Mouse (Mus musculus) liver, embryonic 16.5 days (tissue): ENCODE results near the gene Mtf1. TPM values are rescaled to one million over a fixed set of nuclear protein-coding genes. Genes with fewer than 3 reads are reported as not detected.

Experiments used
- ATAC-seq: fragments of 200-750 bp; cut with Nextera tagmentation; 2 replicates; pipeline ENCODE4 v1.8.0; 2017; ENCODE audit warnings: low read depth, mild to moderate bottlenecking, moderate number of reproducible peaks, moderate library complexity
- H3K27ac ChIP-seq: fragments of 300-500 bp; sonication (generic); 2 replicates; pipeline ENCODE4 v1.5.1; 2014; ENCODE audit warnings: mild to moderate bottlenecking, low read length
- H3K27me3 ChIP-seq: fragments of 300-500 bp; sonication (generic); 2 replicates; pipeline ENCODE4 v1.6.1; 2014; ENCODE audit warnings: low read depth, low read length, mixed read lengths; ENCODE audit not compliant: control insufficient read depth, insufficient read depth
- H3K36me3 ChIP-seq: fragments of 300-500 bp; sonication (generic); 2 replicates; pipeline ENCODE4 v1.6.1; 2014; ENCODE audit warnings: mild to moderate bottlenecking; ENCODE audit not compliant: control insufficient read depth, insufficient read depth
- H3K4me1 ChIP-seq: fragments of 300-500 bp; sonication (generic); 2 replicates; pipeline ENCODE4 v1.6.1; 2014; ENCODE audit warnings: low read depth, low read length, mixed read lengths; ENCODE audit not compliant: control insufficient read depth
- H3K4me2 ChIP-seq: fragments of 300-500 bp; sonication (generic); 2 replicates; pipeline ENCODE4 v1.6.1; 2014; ENCODE audit warnings: low read depth, low read length, mixed read lengths
- H3K4me3 ChIP-seq: fragments of 300-500 bp; sonication (generic); 2 replicates; pipeline ENCODE4 v1.5.1; 2014; ENCODE audit warnings: low read depth, mild to moderate bottlenecking, low read length
- H3K9ac ChIP-seq: fragments of 300-500 bp; sonication (generic); 2 replicates; pipeline ENCODE4 v1.6.1; 2014; ENCODE audit warnings: low read depth, low read length
- H3K9me3 ChIP-seq: fragments of 300-500 bp; sonication (generic); replicated peaks from 2 replicates; pipeline ENCODE4 v1.6.1; 2016; ENCODE audit warnings: low read length; ENCODE audit not compliant: control insufficient read depth
- WGBS: fragments of 180-500 bp; shearing (Covaris S2); extraction: QIAGEN DNeasy Blood & Tissue Kit; methylation state at CpG from one replicate; pipeline ENCODE4 v1.1.7; 2014; ENCODE audit not compliant: insufficient replicate concordance; 5-methylcytosine and 5-hydroxymethylcytosine counted together
- polyA plus RNA-seq: library from polyadenylated mRNA; unstranded; fragments of >200 nt; fragmentation: Nextera tagmentation; extraction: Ambion mirVana; gene quantifications from 2 replicates; pipeline ENCODE4 v1.2.1, GENCODE M21; 2015

Gene Mtf1
- polyA plus RNA-seq, 1 experiment from 2014 or later = 8.5 TPM

DNA sequence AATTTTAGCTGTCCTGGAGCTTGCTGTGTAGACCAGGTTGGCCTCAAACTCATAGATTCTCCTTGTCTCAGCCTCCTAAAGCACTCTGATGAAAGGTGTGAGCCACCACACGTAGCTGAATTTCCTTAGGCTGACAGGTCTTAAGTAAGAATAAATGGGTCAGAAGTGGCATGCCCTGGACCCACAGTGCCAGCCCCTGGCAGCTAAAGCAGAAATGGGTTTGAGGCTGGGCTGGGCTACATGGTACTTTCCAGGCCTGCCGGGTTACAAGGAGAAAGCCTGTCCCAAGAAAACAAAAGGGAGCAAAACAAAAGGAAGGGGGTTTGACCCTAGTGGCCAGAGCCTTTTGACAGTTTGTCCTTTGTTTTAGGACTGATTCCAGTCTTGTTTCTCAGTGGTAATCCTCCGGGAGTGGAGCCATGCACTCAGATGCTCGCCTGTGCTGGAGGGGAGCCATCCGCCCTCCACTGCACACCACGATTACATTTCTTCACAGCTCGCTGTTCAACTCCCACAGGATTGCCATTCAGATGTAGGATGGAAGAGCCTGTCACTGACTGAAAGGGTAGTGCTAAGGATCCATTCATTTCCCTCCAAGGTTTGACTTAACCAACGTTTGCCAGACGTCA is 9.6 kb downstream of the Mtf1 start:
- no peak for ATAC-seq
- Histone ChIP-seq H3K9me3 (no peaks in the 10 kb centered on the region), H3K27ac (no peak overlapping the region), H3K27me3 (no peaks in the 10 kb centered on the region), H3K4me1 (peaks cover 32% of the 10 kb centered on the region), H3K9ac (no peak overlapping the region), H3K36me3 (peaks cover 3% of the 10 kb centered on the region; the same call in 1 of the 2 replicates), H3K4me2 (no peak overlapping the region), H3K4me3 (no peak overlapping the region)
- 68% methylated on average over 9 of the region's 9 CpGs for WGBS

GRCm38 (mm10) chr4:124815901-124816300 is 14.0 kb downstream of the Mtf1 start:
- Histone ChIP-seq H3K27me3 (no peaks in the 10 kb centered on the region), H3K4me3 (no peak overlapping the region), H3K9ac (no peak overlapping the region), H3K36me3 (peaks cover 5% of the 10 kb centered on the region; the same call in 1 of the 2 replicates), H3K9me3 (no peaks in the 10 kb centered on the region), H3K4me1 (peaks cover 15% of the 10 kb centered on the region), H3K4me2 (no peak overlapping the region), H3K27ac (no peak overlapping the region)
- 84% methylated on average over 11 of the region's 11 CpGs for WGBS
- no peak for ATAC-seq

GRCm38 (mm10) chr4:124817803-124818202 is 15.9 kb downstream of the Mtf1 start:
- Histone ChIP-seq H3K27ac (peak overlapping the region; percentile 64), H3K4me2 (no peak overlapping the region), H3K9me3 (no peaks in the 10 kb centered on the region), H3K4me1 (peaks cover 15% of the 10 kb centered on the region), H3K4me3 (no peak overlapping the region), H3K36me3 (peaks cover 8% of the 10 kb centered on the region), H3K27me3 (no peaks in the 10 kb centered on the region), H3K9ac (no peak overlapping the region)
- WGBS = 16% methylated on average over 6 of the region's 6 CpGs
- peak; percentile 99 for ATAC-seq

DNA sequence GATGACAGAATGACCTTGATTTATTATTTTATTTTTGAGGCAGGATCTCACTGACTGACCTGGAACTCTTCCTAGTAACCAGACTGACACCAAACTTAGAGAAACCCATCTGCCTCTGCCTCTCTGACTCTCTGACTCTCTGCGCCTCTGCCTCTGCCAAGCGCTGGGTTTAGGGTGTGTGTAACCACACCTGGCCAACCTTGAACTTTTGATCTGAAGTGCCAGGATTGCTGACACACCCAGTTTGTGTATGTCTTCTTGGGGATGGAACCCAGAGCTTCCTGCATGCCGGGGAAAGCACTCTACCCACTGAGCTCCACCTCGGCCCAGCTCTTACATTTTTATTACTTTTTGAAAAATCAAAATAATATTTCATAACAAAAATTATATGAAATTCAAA is 16.9 kb downstream of the Mtf1 start:
- peaks cover 15% of the 10 kb centered on the region for H3K4me1 ChIP-seq
- ATAC-seq = no peak

DNA sequence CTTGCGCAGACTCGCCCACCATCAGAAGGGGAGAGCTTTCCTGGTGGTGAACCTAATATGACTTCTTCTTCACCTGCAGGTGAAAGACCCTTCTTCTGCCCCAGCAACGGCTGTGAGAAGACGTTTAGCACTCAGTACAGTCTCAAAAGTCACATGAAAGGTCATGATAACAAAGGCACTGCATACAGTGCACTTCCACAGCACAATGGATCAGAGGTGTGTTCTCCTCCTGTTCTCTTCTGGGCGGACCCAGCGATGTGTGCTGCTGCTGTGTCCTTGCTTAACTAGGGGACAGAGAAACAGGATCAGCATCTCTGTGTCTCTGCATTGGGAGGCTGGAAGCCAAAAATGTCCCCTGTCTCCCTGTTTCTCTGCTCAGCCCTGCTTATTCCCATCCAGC is 23.1 kb downstream of the Mtf1 start:
- Histone ChIP-seq H3K9me3 (no peaks in the 10 kb centered on the region), H3K4me2 (no peak overlapping the region), H3K9ac (no peak overlapping the region), H3K4me3 (no peak overlapping the region), H3K36me3 (peaks cover 32% of the 10 kb centered on the region), H3K27me3 (no peaks in the 10 kb centered on the region), H3K27ac (no peak overlapping the region), H3K4me1 (no peaks in the 10 kb centered on the region)
- ATAC-seq = no peak
- 87% methylated on average over 6 of the region's 6 CpGs for WGBS

More for the DNA sequence above, 16.9 kb downstream of the Mtf1 start:
- Histone ChIP-seq H3K9ac (no peak overlapping the region), H3K4me3 (no peak overlapping the region), H3K27ac (no peak overlapping the region), H3K9me3 (no peaks in the 10 kb centered on the region), H3K36me3 (peaks cover 18% of the 10 kb centered on the region), H3K27me3 (no peaks in the 10 kb centered on the region), H3K4me2 (no peak overlapping the region)
- WGBS = 81% methylated on average over 4 of the region's 4 CpGs

DNA sequence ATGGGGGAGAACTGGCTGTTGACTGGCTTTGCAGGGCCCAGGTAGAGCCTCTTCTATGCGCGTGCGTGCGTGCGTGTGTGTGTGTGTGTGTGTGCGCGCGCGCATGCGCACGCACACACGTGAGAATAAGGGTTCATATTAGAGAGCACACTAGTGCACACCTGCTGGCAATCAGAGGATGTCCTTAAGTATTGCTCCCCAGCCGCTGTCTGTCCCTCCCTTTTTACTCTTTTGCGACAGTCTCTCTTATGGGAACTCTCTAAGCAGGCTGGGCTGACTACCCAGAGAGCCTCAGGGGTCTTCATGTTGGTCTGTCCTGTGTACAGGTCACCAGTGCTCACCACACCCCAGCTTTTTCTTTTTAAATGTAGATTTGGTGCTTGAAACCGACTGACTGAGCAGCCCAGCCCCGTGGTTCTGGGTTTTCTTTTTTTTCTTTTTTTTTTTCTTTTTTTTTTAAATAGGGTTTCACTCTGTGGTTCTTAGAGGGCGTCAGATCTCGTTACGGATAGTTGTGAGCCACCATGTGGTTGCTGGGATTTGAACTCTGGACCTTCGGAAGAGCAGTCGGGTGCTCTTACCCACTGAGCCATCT is 23.6 kb downstream of the Mtf1 start:
- Histone ChIP-seq H3K9ac (no peak overlapping the region), H3K27me3 (no peaks in the 10 kb centered on the region), H3K9me3 (no peaks in the 10 kb centered on the region), H3K4me1 (no peaks in the 10 kb centered on the region), H3K27ac (no peak overlapping the region), H3K4me3 (no peak overlapping the region), H3K36me3 (peaks cover 32% of the 10 kb centered on the region), H3K4me2 (no peak overlapping the region)
- no peak for ATAC-seq
- WGBS = 89% methylated on average over 21 of the region's 21 CpGs

- Histone ChIP-seq H3K4me3 (no peak overlapping the region), H3K4me1 (no peaks in the 10 kb centered on the region), H3K4me2 (no peak overlapping the region), H3K36me3 (peaks cover 23% of the 10 kb centered on the region), H3K9ac (no peak overlapping the region), H3K9me3 (no peaks in the 10 kb centered on the region), H3K27ac (no peak overlapping the region), H3K27me3 (no peaks in the 10 kb centered on the region)
- WGBS = 70% methylated on average over 5 of the region's 5 CpGs
- no peak for ATAC-seq
Observed at GRCm38 (mm10) chr4:124829671-124830070, 27.8 kb downstream of the Mtf1 start.

- H3K27ac ChIP-seq = no peak overlapping the region
- no peaks in the 10 kb centered on the region for H3K9me3 ChIP-seq
- no peak for ATAC-seq
- H3K4me3 ChIP-seq = no peak overlapping the region
- WGBS = 90% methylated on average over 10 of the region's 10 CpGs
- no peak overlapping the region for H3K9ac ChIP-seq
- H3K36me3 ChIP-seq = peaks cover 18% of the 10 kb centered on the region
- H3K4me1 ChIP-seq = no peaks in the 10 kb centered on the region
- no peak overlapping the region for H3K4me2 ChIP-seq
- H3K27me3 ChIP-seq = no peaks in the 10 kb centered on the region
Observed at GRCm38 (mm10) chr4:124832796-124833195, 30.9 kb downstream of the Mtf1 start.

DNA sequence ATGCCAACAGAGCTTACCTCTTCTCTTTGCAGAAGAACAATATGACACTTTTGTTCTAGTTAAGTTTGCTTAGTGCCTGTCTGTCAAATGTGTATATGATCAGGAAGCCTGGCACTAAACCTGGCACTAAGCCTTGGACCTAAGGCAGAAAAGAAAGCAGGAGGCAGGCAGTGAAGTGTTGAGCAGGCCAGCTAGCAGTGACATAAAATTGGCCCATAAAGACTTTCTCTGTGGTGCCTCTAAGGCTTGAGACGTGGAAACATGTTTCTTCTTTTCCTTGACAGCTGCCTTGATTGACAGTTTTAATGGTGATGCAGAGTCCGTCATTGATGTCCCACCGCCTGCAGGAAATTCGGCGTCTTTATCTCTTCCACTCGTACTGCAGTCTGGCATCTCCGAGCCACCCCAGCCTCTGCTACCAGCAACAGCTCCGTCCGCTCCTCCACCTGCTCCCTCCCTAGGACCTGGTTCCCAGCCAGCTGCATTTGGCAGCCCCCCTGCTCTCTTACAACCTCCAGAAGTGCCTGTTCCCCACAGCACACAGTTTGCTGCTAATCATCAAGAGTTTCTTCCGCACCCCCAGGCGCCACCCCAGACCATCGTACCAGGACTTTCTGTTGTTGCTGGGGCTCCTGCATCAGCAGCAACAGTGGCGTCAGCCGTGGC is 36.3 kb downstream of the Mtf1 start:
- no peaks in the 10 kb centered on the region for H3K27me3 ChIP-seq
- H3K27ac ChIP-seq = no peak overlapping the region
- H3K9me3 ChIP-seq = no peaks in the 10 kb centered on the region
- H3K4me2 ChIP-seq = no peak overlapping the region
- H3K4me1 ChIP-seq = no peaks in the 10 kb centered on the region
- H3K36me3 ChIP-seq = peaks cover 26% of the 10 kb centered on the region
- ATAC-seq = no peak
- WGBS = 73% methylated on average over 14 of the region's 14 CpGs
- H3K4me3 ChIP-seq = no peak overlapping the region
- H3K9ac ChIP-seq = no peak overlapping the region
